In the genomic region with DNA sequence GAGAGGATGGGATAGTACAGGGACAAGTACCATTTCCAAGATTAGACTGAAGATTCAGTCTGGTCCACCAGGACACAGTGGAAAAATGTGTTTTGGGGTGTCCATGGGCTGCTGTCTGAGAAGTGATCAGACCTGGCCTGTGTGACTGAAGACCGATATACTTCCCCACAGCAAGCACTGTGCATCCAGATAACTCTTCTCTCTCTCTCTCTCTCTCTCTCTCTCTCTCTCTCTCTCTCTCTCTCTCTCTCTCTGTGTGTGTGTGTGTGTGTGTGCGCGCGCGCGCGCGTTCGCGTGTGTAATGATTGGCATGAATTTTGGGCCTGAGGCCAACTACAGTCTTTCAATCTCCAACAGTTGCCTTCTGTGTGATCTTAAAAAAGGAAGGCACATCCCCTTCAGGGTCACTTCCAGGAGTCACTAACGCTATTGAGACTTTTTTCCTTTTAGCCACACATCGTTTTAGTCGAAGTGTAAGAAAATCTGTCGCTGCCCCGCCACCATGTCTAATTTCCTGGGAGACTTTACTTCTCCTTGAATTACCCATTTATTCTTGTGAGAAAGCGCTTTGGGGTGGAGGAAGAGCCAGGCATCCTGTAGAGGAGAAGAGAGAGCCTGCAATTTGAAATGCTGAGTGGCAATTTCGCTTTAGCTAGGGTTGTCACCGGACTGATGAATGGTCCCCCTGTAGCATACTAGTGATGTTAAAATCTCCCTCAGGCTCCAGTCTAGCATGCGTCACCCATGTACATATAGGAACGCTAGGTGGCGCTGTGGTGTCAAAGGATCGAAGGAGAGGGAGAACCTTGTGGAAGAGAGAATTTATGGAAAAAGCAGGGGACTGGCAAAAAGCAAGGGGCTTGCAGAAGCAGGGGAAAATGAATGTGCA, we compare ENCODE assay signal across 7 mouse cellular contexts.
DNase-seq lines count a peak whose midpoint lies in the region; ATAC-seq and TF ChIP-seq lines count a peak whose summit lies in the region.

No protein-coding gene starts in this region.

- H3K9me3 ChIP-seq in forebrain, embryonic 16.5 days (ENCODE audit: control insufficient read depth, low read length) = no peaks in the 10 kb centered on the region
- no peaks in the 10 kb centered on the region for H3K9me3 ChIP-seq in hindbrain, postnatal 0 days (ENCODE audit: low read length)

- H3K4me1 ChIP-seq in forebrain, embryonic 16.5 days (replicated peaks; ENCODE audit: control insufficient read depth, insufficient read depth, low read length) = peaks cover 19% of the 10 kb centered on the region
- no peaks in the 10 kb centered on the region for H3K4me1 ChIP-seq in hindbrain, postnatal 0 days (ENCODE audit: insufficient read depth, low read length)

- H3K27me3 ChIP-seq in forebrain, embryonic 16.5 days (replicated peaks; ENCODE audit: control insufficient read depth, insufficient read depth, low read length) = no peaks in the 10 kb centered on the region
- H3K27me3 ChIP-seq in hindbrain, postnatal 0 days (ENCODE audit: insufficient read depth, low read length) = no peaks in the 10 kb centered on the region

- peak overlapping the region; percentile 39 for H3K4me2 ChIP-seq in forebrain, embryonic 16.5 days (ENCODE audit: low read length)
- H3K4me2 ChIP-seq in hindbrain, postnatal 0 days (ENCODE audit: low read depth, low read length) = peak overlapping the region; percentile 49

- peak overlapping the region; percentile 22 for H3K4me3 ChIP-seq in forebrain, embryonic 16.5 days (replicated peaks; ENCODE audit: low read length)
- peak overlapping the region; percentile 28 for H3K4me3 ChIP-seq in hindbrain, postnatal 0 days (ENCODE audit: low read length)

- peak; percentile 94 for ATAC-seq in forebrain, embryonic 16.5 days
- peak; percentile 93 for ATAC-seq in hindbrain, postnatal 0 days
- ATAC-seq in megakaryocyte, adult 5-6 weeks (ENCODE audit: poor library complexity, severe bottlenecking) = peak; percentile 45; the same call in 1 of the 2 replicates

- peak; percentile 85 for DNase-seq in ZHBTc4 (ENCODE audit: low read depth, low spot score)
- DNase-seq in cerebellum, adult 18-20 months = peak; percentile 69 to 71
- DNase-seq in hindbrain, postnatal 0 days (ENCODE audit: low spot score) = peak; percentile 97
- DNase-seq in layer of hippocampus, postnatal 36 days = peak; percentile 75 to 81
- peak; percentile 87 for DNase-seq in right cerebral cortex, postnatal 25 days

- H3K36me3 ChIP-seq in forebrain, embryonic 16.5 days (ENCODE audit: control insufficient read depth, insufficient read depth) = no peaks in the 10 kb centered on the region
- no peaks in the 10 kb centered on the region for H3K36me3 ChIP-seq in hindbrain, postnatal 0 days (ENCODE audit: insufficient read depth, low read length)

- WGBS in forebrain, embryonic 16.5 days = 40% methylated on average over 22 of the region's 22 CpGs
- 27% methylated on average over 22 of the region's 22 CpGs for WGBS in hindbrain, postnatal 0 days

- H3K27ac ChIP-seq in forebrain, embryonic 16.5 days (ENCODE audit: low read length) = peak overlapping the region; percentile 29; the same call in 1 of the 2 replicates
- H3K27ac ChIP-seq in hindbrain, postnatal 0 days = peak overlapping the region; percentile 54; the same call in 1 of the 2 replicates

- peak overlapping the region; percentile 20 for H3K9ac ChIP-seq in forebrain, embryonic 16.5 days (replicated peaks; ENCODE audit: low read depth, low read length)
- H3K9ac ChIP-seq in hindbrain, postnatal 0 days (replicated peaks; ENCODE audit: low read length) = 0 out of 2 replicates have a peak overlapping the region, but pooled peaks have one; percentile 10

- peak; percentile 98 for TF ChIP-seq CTCF in hindbrain, postnatal 0 days (IDR thresholded peaks at IDR 0.05; ENCODE audit: low read depth)

Comparison
In these comparisons a context has a peak if more than half of its experiments do, and no peak if none do; other contexts are left out.
1. Peak in every context shown above with its lines: DNase-seq, ATAC-seq, H3K4me3 ChIP-seq and H3K27ac ChIP-seq.